Mouse (Mus musculus): ENCODE measurements around the gene B9d2.
A peak's percentile ranks its signal among the peaks of the same experiment; 100 is the strongest.

B9d2 gene

GRCm38 (mm10) chr7:25674719-25675300 lies 5.8 kb upstream of the B9d2 start, which contains the start of gene Tmem91:
Tmem91 (minus strand) TSS chr7:25675166.
- DNase-seq (ENCODE audit: low spot score) = no peak

- DNase-seq (ENCODE audit: low spot score) = no peak
These were observed 5.2 kb upstream of the B9d2 start for GRCm38 (mm10) chr7:25675405-25675804.

- no peak for DNase-seq (ENCODE audit: low spot score)
These were observed 4.3 kb upstream of the B9d2 start for GRCm38 (mm10) chr7:25676085-25676781.

- no peak for DNase-seq (ENCODE audit: low spot score)
These were observed 3.6 kb upstream of the B9d2 start for GRCm38 (mm10) chr7:25677013-25677412.

DNA sequence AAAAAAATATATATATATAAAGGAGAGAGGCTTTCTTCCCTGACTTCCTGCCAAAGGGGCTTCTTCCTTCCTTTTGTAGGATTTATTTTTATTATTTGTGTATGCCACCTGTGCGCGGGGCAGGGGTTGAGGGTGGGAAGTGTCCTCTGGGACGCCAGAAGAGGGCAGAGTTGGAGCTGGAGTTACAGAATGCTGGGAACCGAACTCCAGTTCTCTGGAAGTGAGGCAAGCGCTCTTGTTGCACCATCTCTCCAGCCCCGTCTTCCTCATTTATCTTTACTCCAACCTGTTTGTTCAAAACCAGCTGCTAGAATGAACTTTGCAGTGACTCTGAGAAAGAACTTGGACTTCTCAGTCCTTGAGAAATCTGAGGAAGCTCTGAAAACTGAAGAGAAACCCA lies 609 bp upstream of the B9d2 start:
- DNase-seq (ENCODE audit: low spot score) = no peak

DNA sequence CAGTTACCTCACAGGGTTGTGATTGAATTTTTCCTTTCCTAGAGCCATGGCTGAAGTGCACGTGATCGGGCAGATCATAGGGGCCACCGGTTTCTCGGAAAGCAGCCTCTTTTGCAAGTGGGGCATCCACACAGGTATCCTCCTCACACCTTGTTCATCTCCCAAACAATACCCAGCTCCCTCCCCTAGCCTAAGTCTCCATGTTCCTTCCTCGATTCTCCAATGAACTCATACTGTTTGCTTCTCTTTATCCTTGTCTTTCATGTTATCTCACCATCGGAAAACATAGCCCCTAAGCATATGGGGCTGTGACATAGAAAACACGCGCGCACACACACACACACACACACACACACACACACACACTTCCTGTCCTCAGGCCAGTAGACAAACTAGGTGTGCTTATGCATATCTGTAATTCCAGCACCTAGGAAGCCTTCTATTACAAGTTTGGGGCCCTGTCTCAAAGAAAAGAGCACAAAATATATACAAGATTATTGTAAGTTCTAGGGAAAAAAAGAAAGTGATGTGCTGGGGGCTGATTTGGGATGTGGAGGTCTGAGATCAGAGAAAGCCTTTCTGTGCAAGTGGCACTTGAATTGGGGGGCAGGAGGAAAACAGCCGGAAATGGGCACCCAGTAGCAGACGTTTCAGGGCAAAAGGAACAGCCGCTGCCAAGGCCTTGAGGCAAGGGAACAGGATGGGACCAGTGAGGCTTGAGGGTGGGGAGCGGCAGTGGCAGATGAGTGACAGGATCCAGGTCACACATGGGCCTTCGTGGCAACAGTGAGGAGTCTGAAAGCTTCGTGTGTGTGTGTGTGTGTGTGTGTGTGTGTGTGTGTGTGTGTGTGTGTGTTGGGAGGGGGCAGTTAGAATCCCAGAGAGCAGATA lies 1.0 kb downstream of the B9d2 start:
- no peak for DNase-seq (ENCODE audit: low spot score)

DNA sequence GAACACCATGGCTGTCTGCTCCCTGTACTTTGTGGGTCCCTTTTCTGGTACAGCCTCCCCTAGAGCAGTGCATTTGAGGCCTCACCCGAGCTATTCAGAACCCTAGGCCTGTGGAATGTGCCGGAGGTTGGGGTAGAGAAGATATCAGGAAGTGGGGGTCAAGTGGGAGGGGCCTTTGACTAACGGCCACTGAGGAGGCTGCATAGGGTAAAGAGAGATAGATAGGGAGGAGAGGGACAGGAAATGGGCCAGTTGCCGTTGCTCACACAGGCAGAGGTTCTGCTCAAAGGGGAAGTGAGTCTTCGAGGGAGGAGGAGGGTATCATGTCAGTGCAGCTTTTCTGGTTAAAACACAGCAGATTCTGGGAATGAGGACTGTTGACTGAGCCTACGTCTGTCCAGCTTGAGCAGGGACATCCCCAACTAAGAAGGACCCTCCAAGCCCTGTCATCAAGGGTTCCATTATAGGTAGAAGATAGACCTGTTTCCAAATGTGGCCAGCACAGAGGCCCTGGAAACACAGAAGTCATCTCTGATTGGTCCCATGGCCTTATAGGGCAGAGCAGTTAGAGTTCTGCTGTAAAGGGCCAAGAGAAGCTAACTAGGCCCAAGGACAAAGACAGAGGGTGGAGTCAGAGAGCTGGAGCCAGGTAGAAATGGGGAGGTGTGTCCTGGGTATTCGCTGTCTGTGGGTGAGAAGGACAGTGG lies 3.0 kb downstream of the B9d2 start:
- no peak for DNase-seq (ENCODE audit: low spot score)

DNA sequence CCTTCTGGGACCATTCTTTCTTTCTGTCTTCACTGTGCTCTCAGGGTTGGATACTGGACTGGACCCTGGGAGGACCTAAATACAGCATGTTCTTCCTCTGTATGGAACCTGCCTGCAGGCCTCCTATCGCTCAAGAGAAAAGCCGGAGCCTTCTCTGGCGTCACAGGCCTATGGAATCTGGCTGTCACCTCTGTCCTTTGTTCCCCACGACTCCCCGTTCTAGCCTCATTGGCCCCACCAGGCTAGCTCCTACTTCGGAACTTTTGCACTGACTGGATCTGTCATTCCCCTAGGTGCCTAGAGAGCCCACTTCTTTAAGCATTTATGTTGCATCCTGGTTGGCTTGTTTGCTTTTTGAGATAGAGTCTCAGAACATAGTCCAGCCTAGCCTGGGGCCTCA lies 4.1 kb downstream of the B9d2 start:
- DNase-seq (ENCODE audit: low spot score) = no peak

DNA sequence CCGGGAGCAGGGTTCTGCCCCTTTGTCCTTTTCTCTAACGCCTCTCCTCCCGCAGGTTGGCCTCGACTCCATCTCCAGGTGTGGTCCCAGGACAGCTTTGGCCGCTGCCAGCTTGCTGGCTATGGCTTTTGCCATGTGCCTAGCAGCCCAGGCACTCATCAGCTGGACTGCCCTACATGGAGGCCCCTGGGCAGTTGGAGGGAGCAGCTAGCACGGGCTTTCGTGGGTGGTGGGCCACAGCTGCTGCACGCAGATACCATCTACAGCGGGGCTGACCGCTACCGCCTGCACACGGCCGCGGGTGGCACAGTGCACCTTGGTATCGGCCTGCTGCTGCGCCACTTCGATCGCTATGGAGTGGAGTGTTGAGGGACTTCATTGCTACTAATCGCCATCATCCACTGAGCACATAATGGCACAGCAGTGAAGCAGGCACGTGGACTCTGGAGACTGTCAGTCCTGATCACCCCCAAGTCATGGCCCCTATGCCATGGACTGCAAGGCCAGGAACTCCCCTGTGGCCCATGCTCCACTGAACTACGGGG lies 5.4 kb downstream of the B9d2 start:
- no peak for DNase-seq (ENCODE audit: low spot score)

GRCm38 (mm10) chr7:25686680-25687531 lies 6.3 kb downstream of the B9d2 start, which contains the start of gene Tgfb1:
Tgfb1 (plus strand) TSS chr7:25687002.
- peak; percentile 77 for DNase-seq (ENCODE audit: low spot score)

DNA sequence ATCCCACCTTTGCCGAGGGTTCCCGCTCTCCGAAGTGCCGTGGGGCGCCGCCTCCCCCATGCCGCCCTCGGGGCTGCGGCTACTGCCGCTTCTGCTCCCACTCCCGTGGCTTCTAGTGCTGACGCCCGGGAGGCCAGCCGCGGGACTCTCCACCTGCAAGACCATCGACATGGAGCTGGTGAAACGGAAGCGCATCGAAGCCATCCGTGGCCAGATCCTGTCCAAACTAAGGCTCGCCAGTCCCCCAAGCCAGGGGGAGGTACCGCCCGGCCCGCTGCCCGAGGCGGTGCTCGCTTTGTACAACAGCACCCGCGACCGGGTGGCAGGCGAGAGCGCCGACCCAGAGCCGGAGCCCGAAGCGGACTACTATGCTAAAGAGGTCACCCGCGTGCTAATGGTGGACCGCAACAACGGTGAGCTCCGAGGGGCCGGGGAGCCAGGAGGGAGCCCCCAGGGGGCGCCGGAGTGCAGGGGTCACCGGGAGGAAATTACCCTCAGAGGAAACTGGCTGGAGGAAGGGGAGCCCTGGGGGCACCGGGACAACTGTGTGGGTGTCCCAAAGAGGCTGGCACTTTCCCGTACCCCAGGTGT lies 7.3 kb downstream of the B9d2 start:
- peak; percentile 43 for DNase-seq (ENCODE audit: low spot score)

- DNase-seq (ENCODE audit: low spot score) = peak; percentile 74
These were observed 8.4 kb downstream of the B9d2 start for GRCm38 (mm10) chr7:25688810-25689586.

DNA sequence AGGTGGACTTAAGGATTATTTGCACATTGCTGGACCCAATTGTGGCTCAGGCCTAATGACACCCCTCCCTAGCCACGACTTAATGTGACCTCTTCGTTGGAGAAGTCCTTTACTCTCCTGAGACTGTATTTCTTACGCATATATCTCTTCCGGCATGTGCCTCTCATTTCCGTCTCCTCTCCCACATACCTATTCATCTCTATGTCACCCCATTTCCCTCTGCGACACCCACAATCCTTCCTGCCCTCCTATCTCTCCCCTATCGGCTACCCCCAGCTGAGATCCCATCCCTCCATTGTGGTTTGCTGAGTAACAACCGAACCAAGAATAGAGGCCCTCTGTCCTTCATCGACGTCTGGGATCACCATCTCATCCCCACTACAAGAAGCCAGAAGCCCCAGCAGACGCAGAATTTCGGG lies 9.0 kb downstream of the B9d2 start:
- DNase-seq (ENCODE audit: low spot score) = no peak

- no peak for DNase-seq (ENCODE audit: low spot score)
These were observed 9.5 kb downstream of the B9d2 start for GRCm38 (mm10) chr7:25690051-25690450.

DNA sequence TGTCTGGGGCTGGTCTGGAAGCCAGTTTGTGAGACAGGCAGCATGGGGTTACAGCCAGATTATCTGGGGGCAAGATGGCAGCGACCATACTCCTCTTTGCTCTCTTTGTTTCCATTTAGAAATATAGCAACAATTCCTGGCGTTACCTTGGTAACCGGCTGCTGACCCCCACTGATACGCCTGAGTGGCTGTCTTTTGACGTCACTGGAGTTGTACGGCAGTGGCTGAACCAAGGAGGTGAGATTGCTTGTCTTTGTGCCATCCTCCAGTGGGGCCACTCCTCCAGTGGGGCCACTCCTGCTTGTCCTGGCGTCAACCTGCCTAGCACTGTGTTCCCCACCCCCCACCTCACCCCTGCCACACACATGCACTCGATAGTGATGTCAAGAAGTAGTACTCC lies 13.5 kb downstream of the B9d2 start:
- no peak for DNase-seq (ENCODE audit: low spot score)

- DNase-seq (ENCODE audit: low spot score) = no peak
These were observed 19.3 kb downstream of the B9d2 start for GRCm38 (mm10) chr7:25699851-25700250.

GRCm38 (mm10) chr7:25700732-25701131 lies 20.2 kb downstream of the B9d2 start:
- no peak for DNase-seq (ENCODE audit: low spot score)

- no peak for DNase-seq (ENCODE audit: low spot score)
These were observed 21.8 kb downstream of the B9d2 start for GRCm38 (mm10) chr7:25702350-25702749.

DNA sequence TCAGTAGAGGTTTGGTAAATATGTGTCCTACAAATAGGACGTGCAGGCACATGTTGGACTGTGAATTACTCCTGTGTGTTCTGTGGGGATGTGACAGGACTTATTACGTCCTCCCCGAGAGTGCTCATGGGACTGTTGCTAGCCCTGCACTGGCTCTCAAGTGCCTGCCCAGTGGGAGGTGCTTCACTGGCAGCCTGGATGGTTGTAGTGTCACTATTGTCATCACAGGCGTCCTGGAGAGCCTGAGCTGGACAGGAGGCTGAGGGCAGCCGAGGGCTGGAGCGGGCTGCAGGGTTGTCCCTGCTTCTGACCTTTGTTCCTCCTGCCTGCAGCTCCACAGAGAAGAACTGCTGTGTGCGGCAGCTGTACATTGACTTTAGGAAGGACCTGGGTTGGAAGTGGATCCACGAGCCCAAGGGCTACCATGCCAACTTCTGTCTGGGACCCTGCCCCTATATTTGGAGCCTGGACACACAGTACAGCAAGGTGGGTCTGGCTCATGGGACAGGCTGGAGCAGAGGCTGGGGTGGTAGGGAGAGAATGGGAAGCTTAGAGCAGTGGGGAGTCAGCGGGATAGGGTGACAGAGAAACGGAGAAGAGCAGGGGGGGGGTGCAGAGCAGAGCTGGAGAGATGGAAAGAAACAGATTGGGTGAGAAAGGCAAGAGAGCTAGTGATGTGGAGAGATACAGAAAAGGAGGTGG lies 23.4 kb downstream of the B9d2 start:
- no peak for DNase-seq (ENCODE audit: low spot score)

Measured in embryo, embryonic 10 days (tissue).